Mouse (Mus musculus) liver, embryonic 12.5 days (tissue): ENCODE measurements around the gene Tlr5. TPM values are rescaled to one million over a fixed set of nuclear protein-coding genes. Genes with fewer than 3 reads are reported as not detected.

Source experiments
- ATAC-seq: fragments of 200-750 bp; cut with Nextera tagmentation; 2 replicates; pipeline ENCODE4 v1.8.0; 2017; ENCODE audit warnings: moderate number of reproducible peaks, mild to moderate bottlenecking, moderate library complexity
- H3K27ac ChIP-seq: fragments of 300-500 bp; sonication (generic); 2 replicates; pipeline ENCODE4 v1.5.1; 2016; ENCODE audit warnings: mild to moderate bottlenecking
- H3K27me3 ChIP-seq: fragments of 300-500 bp; sonication (generic); replicated peaks from 2 replicates; pipeline ENCODE4 v1.6.1; 2016; ENCODE audit warnings: mild to moderate bottlenecking, moderate library complexity
- H3K36me3 ChIP-seq: fragments of 300-500 bp; sonication (generic); 2 replicates; pipeline ENCODE4 v1.6.1; 2016; ENCODE audit warnings: mild to moderate bottlenecking, moderate library complexity
- H3K4me1 ChIP-seq: fragments of 300-500 bp; sonication (generic); 2 replicates; pipeline ENCODE4 v1.6.1; 2016
- H3K4me2 ChIP-seq: fragments of 300-500 bp; sonication (generic); 2 replicates; pipeline ENCODE4 v1.6.1; 2016; ENCODE audit warnings: mild to moderate bottlenecking, moderate library complexity
- H3K4me3 ChIP-seq: fragments of 300-500 bp; sonication (generic); 2 replicates; pipeline ENCODE4 v1.5.1; 2016; ENCODE audit warnings: mild to moderate bottlenecking, moderate library complexity
- H3K9ac ChIP-seq: fragments of 300-500 bp; sonication (generic); 2 replicates; pipeline ENCODE4 v1.6.1; 2016; ENCODE audit warnings: mild to moderate bottlenecking, moderate library complexity
- H3K9me3 ChIP-seq: fragments of 300-500 bp; sonication (generic); replicated peaks from 2 replicates; pipeline ENCODE4 v1.6.1; 2016; ENCODE audit warnings: mild to moderate bottlenecking, moderate library complexity
- whole genome bisulfite sequencing: fragments of 180-500 bp; shearing (Covaris S2); methylation state at CpG from one replicate; pipeline ENCODE4 v1.1.7; 2016; ENCODE audit not compliant: insufficient replicate concordance; 5-methylcytosine and 5-hydroxymethylcytosine counted together
- polyA plus RNA-seq: library from polyadenylated mRNA; unstranded; fragments of >200 nt; fragmentation: Nextera tagmentation; extraction: Ambion mirVana; gene quantifications from 2 replicates; pipeline ENCODE4 v1.2.1, GENCODE M21; 2016

Gene Tlr5
- polyA plus RNA-seq, 1 experiment from 2014 or later, result 0.60 TPM

- H3K4me3 ChIP-seq, result no peak overlapping the region
- H3K27ac ChIP-seq, result no peak overlapping the region
- no peaks in the 10 kb centered on the region for H3K27me3 ChIP-seq
- no peak overlapping the region for H3K9ac ChIP-seq
- H3K4me2 ChIP-seq, result no peak overlapping the region
- 53% methylated on average over 14 of the region's 14 CpGs for WGBS
- no peaks in the 10 kb centered on the region for H3K4me1 ChIP-seq
- ATAC-seq, result no peak
- no peaks in the 10 kb centered on the region for H3K9me3 ChIP-seq
- no peaks in the 10 kb centered on the region for H3K36me3 ChIP-seq
These were observed 20.2 kb downstream of the Tlr5 start for GRCm38 (mm10) chr1:182974826-182975225.

GRCm38 (mm10) chr1:182980702-182981101, 26.1 kb downstream of the Tlr5 start:
- Histone ChIP-seq H3K4me3 (no peak overlapping the region), H3K4me2 (no peak overlapping the region), H3K27ac (no peak overlapping the region), H3K27me3 (0 out of 2 replicates have a peak, but pooled peaks cover 13% of the 10 kb centered on the region), H3K4me1 (0 out of 2 replicates have a peak, but pooled peaks cover 8% of the 10 kb centered on the region), H3K9ac (no peak overlapping the region), H3K9me3 (no peaks in the 10 kb centered on the region), H3K36me3 (no peaks in the 10 kb centered on the region)
- WGBS, result 52% methylated on average over 6 of the region's 6 CpGs
- ATAC-seq, result no peak

- peaks cover 13% of the 10 kb centered on the region; the same call in 1 of the 2 replicates for H3K27me3 ChIP-seq
- peak; percentile 90 for ATAC-seq
- no peak overlapping the region for H3K9ac ChIP-seq
- H3K4me2 ChIP-seq, result peak overlapping the region; percentile 63
- H3K4me1 ChIP-seq, result 0 out of 2 replicates have a peak, but pooled peaks cover 8% of the 10 kb centered on the region
- no peaks in the 10 kb centered on the region for H3K9me3 ChIP-seq
- no peaks in the 10 kb centered on the region for H3K36me3 ChIP-seq
- H3K4me3 ChIP-seq, result peak overlapping the region; percentile 28; the same call in 1 of the 2 replicates
- under 1% methylated on average over 14 of the region's 15 CpGs for WGBS
- H3K27ac ChIP-seq, result no peak overlapping the region
These were observed 28.4 kb downstream of the Tlr5 start for GRCm38 (mm10) chr1:182982995-182983394.

GRCm38 (mm10) chr1:182983496-182984127, 29.0 kb downstream of the Tlr5 start:
- Histone ChIP-seq H3K27me3 (peaks cover 13% of the 10 kb centered on the region; the same call in 1 of the 2 replicates), H3K36me3 (no peaks in the 10 kb centered on the region), H3K4me3 (no peak overlapping the region), H3K9ac (no peak overlapping the region), H3K27ac (no peak overlapping the region), H3K4me1 (0 out of 2 replicates have a peak, but pooled peaks cover 8% of the 10 kb centered on the region), H3K4me2 (peak overlapping the region; percentile 63), H3K9me3 (no peaks in the 10 kb centered on the region)
- ATAC-seq, result no peak
- 40% methylated on average over 14 of the region's 14 CpGs for WGBS

- H3K27me3 ChIP-seq, result peaks cover 13% of the 10 kb centered on the region; the same call in 1 of the 2 replicates
- H3K36me3 ChIP-seq, result no peaks in the 10 kb centered on the region
- H3K9ac ChIP-seq, result no peak overlapping the region
- ATAC-seq, result no peak
- H3K9me3 ChIP-seq, result no peaks in the 10 kb centered on the region
- 61% methylated on average over 13 of the region's 13 CpGs for WGBS
- no peak overlapping the region for H3K4me3 ChIP-seq
- H3K27ac ChIP-seq, result no peak overlapping the region
- H3K4me1 ChIP-seq, result 0 out of 2 replicates have a peak, but pooled peaks cover 8% of the 10 kb centered on the region
- H3K4me2 ChIP-seq, result no peak overlapping the region
These were observed 31.7 kb downstream of the Tlr5 start for GRCm38 (mm10) chr1:182986243-182986642.

GRCm38 (mm10) chr1:182986750-182987149, 32.2 kb downstream of the Tlr5 start:
- no peak overlapping the region for H3K4me3 ChIP-seq
- WGBS, result 80% methylated on average over 11 of the region's 11 CpGs
- 0 out of 2 replicates have a peak, but pooled peaks cover 8% of the 10 kb centered on the region for H3K4me1 ChIP-seq
- H3K36me3 ChIP-seq, result no peaks in the 10 kb centered on the region
- no peak overlapping the region for H3K4me2 ChIP-seq
- peaks cover 7% of the 10 kb centered on the region; the same call in 1 of the 2 replicates for H3K27me3 ChIP-seq
- no peak overlapping the region for H3K27ac ChIP-seq
- H3K9ac ChIP-seq, result no peak overlapping the region
- H3K9me3 ChIP-seq, result no peaks in the 10 kb centered on the region
- ATAC-seq, result no peak

- 79% methylated on average over 13 of the region's 13 CpGs for WGBS
- H3K4me1 ChIP-seq, result 0 out of 2 replicates have a peak, but pooled peaks cover 8% of the 10 kb centered on the region
These were observed 33.2 kb downstream of the Tlr5 start for GRCm38 (mm10) chr1:182987801-182988200.

GRCm38 (mm10) chr1:182988646-182989045, 34.1 kb downstream of the Tlr5 start:
- H3K4me3 ChIP-seq, result no peak overlapping the region
- no peak for ATAC-seq
- H3K36me3 ChIP-seq, result no peaks in the 10 kb centered on the region
- WGBS, result 54% methylated on average over 3 of the region's 3 CpGs
- H3K4me1 ChIP-seq, result 0 out of 2 replicates have a peak, but pooled peaks cover 3% of the 10 kb centered on the region
- no peaks in the 10 kb centered on the region for H3K9me3 ChIP-seq
- no peak overlapping the region for H3K9ac ChIP-seq
- H3K27ac ChIP-seq, result no peak overlapping the region
- peaks cover 5% of the 10 kb centered on the region; the same call in 1 of the 2 replicates for H3K27me3 ChIP-seq
- no peak overlapping the region for H3K4me2 ChIP-seq

More at GRCm38 (mm10) chr1:182987801-182988200, 33.2 kb downstream of the Tlr5 start:
- peaks cover 5% of the 10 kb centered on the region; the same call in 1 of the 2 replicates for H3K27me3 ChIP-seq
- H3K4me3 ChIP-seq, result no peak overlapping the region
- H3K4me2 ChIP-seq, result no peak overlapping the region
- no peaks in the 10 kb centered on the region for H3K9me3 ChIP-seq
- H3K27ac ChIP-seq, result no peak overlapping the region
- H3K9ac ChIP-seq, result no peak overlapping the region
- no peak for ATAC-seq
- no peaks in the 10 kb centered on the region for H3K36me3 ChIP-seq

- no peak for ATAC-seq
- Histone ChIP-seq H3K36me3 (no peaks in the 10 kb centered on the region), H3K4me1 (no peaks in the 10 kb centered on the region), H3K9me3 (no peaks in the 10 kb centered on the region), H3K4me2 (no peak overlapping the region), H3K27ac (no peak overlapping the region), H3K27me3 (no peaks in the 10 kb centered on the region; the same call in 1 of the 2 replicates), H3K4me3 (no peak overlapping the region), H3K9ac (no peak overlapping the region)
- 57% methylated on average over 14 of the region's 14 CpGs for WGBS
These were observed 35.6 kb downstream of the Tlr5 start for GRCm38 (mm10) chr1:182990092-182990762.

GRCm38 (mm10) chr1:182991002-182991778, 36.6 kb downstream of the Tlr5 start:
- no peak overlapping the region for H3K4me2 ChIP-seq
- H3K4me3 ChIP-seq, result no peak overlapping the region
- ATAC-seq, result peak; percentile 40; the same call in 1 of the 2 replicates
- no peak overlapping the region for H3K9ac ChIP-seq
- H3K27me3 ChIP-seq, result no peaks in the 10 kb centered on the region; the same call in 1 of the 2 replicates
- 9% methylated on average over 7 of the region's 7 CpGs for WGBS
- no peaks in the 10 kb centered on the region for H3K9me3 ChIP-seq
- H3K27ac ChIP-seq, result no peak overlapping the region
- H3K4me1 ChIP-seq, result no peaks in the 10 kb centered on the region
- H3K36me3 ChIP-seq, result no peaks in the 10 kb centered on the region
